Mouse (Mus musculus): ENCODE results near the gene Eif5b.
"Not testable (repeated sequence)": the region's sequence is repeated elsewhere in the genome, so short reads cannot be mapped to it uniquely, and the experiment has no call there.

Eif5b gene

DNA sequence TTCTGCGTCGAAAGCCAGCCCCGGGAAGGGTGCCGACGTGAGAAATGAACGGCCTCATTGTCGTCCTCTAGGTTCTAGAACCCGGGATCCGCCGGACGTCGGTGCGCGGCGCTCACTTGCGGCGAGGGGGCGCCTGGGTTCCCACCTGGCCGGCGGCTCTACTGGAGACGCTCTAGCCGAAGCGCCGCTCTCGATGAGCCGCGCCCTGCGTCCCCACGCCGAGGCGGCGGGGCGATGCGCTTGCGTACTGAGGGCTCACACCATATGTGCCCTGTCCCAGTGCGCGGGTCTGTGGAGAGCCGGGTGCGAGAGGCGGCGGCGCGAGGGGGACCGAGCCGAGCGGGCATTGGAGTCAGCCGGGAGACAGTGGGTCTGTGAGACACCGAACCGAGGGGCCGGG, at the start of gene Eif5b, which contains the start of gene Txndc9:
Gene Eif5b (plus strand): TSS at position 144 of the 400 bp plus-strand sequence.
Gene Txndc9 (minus strand): TSS at position 27 of the 400 bp plus-strand sequence.
- DNase-seq (ENCODE audit: extremely low spot score), result peak; percentile 93

DNA sequence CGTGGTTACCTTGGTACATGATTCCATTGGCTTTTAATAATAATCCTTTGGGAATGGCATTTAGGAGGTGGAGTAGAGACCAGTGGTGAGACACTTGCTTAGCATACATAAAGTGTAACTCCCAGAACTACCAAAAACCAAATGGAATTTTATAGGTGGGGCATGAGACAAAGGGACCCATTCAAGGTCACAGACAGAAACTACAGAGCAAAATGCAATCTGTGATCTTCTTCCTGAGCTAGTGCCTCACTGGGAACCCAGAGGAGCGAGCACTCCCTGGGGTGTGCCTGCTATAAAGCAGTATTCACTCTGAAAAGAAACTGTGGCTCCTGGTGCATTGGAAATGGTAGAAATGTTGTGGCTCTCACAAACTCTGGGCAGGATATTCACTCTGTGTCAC, 48.9 kb upstream of the Eif5b start:
- DNase-seq (ENCODE audit: extremely low spot score), result no peak

DNA sequence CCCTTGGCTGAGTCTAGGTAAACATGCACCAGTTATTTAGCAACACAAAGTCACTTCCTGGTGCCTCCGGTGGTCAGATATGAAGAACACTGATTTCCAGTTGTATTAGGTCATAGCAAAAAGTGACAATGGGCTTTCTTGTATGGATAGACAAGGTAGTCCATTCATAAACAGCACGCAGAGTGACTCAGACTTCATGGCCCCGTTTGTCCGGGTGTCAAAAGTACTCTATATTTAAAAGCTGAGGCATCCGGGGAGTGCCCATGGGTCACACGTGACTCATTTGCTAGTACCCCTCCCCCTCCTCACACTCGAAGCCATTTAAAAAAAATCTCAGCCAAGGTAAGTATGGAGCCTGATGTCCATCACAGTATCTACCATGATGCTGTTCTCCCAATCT, 43.0 kb upstream of the Eif5b start:
- no peak for DNase-seq (ENCODE audit: extremely low spot score)

DNA sequence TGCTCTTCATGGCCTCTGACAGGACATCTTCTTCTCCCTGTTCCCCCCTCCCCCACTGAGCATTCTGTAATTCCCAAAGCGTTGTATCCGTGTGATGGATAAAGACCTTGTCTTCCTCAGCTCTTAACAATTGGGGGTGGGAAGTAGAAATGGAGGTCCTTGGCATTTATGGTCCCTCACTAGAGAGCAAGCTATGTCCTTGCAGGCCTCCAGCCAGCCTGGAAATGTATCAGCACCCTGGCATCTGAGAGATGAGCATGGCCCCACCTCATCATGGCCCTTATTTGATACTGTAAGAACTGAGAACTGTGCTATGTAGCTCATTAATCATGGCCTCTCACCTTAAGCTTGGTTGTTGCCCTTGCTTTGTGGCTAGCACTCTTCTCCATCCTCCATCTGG, 42.6 kb upstream of the Eif5b start:
- no peak for DNase-seq (ENCODE audit: extremely low spot score)

DNA sequence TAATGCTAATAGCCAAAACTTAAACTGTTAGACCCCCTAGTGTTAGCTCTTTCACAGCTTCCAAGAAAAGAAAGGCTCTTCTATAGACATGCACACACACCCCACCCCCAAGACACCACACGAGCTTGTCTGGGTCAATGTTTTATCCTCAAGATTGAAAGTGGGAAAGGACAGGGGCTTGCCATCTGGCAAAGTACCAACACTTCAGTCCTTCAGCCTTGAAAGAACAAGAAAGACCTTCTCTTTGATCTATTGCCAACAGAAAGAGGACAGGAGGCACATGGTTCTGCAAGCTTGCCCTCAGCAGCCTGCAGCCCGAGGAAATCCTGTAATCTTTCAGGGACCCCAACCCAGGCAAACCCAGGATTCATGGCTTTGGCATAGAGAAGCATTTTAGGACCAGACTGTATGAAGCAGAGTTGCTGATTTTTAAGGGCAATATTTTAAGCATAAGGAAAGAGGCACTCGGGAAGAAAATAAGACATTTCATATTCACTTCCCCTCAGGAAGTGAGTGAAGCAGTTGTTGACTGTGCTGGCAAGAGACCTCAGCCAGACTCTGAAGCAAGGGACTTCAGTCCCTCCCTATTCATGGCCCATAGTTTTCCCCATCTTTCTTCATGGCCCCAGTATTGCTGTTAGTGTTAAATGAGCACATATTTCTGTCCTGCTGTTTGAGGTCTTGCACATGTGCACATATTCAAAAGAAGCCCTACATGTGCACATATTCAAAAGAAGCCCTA, 40.9 kb upstream of the Eif5b start:
- DNase-seq (ENCODE audit: extremely low spot score), result no peak

DNA sequence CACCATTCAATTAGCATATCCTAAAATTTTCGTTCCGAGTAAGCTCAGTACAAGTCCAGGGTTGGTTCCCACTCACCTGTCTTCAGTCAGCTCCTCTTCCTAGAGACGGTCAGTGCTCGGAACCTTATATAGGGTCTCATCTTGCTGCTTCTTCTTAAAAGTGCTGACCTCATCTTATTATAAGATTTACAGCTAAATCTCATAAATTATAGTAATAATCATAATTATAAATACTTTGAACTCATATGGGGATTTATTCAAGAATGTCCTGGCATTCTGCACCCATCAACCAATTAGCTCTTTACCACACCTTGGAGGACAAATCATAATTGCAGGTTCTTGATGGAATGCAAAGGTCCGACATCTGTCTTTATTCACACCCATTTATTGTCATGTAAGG, 40.2 kb upstream of the Eif5b start, which contains the start of gene Lyg1:
Gene Lyg1 (minus strand): TSS at position 101 of the 400 bp plus-strand sequence.
- DNase-seq (ENCODE audit: extremely low spot score), result no peak

DNA sequence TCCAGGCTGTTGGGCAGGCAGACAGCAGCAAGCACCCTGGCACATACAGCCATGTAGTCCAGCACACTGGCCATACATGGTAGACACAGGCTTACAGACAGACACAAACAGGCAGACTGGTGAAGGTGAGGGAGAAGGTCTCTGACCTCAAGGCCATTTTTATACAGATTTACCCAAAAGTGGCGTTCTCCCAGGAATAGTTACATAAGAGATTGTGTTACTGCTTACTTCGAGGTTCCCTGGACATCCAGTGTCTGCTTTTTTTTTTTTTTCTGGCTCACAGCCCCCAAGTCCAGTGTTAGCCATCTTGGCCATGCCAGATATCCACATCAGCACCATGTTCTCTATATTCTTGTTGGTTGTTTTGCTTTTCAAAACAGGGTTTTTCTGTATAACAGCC, 39.3 kb upstream of the Eif5b start:
- no peak for DNase-seq (ENCODE audit: extremely low spot score)

DNA sequence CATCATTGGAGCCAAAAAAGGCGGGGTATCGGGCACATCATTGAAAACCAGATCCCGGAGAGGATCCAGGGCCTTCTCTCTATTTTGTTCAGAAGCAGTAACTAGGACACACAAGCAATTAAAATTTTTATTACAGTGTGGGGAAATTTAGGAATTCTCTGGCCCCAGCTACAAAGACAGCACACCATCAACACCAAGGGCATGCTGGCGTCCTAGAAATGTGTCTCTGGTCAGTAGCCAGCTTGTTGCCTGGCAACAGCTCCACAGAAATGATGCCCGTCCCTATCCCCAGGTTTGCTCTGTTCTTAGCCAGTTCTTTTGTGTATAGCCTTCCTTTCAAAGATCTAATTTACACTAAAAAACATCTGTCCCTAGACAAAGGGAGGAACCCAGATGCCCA, 38.3 kb upstream of the Eif5b start:
- no peak for DNase-seq (ENCODE audit: extremely low spot score)

DNA sequence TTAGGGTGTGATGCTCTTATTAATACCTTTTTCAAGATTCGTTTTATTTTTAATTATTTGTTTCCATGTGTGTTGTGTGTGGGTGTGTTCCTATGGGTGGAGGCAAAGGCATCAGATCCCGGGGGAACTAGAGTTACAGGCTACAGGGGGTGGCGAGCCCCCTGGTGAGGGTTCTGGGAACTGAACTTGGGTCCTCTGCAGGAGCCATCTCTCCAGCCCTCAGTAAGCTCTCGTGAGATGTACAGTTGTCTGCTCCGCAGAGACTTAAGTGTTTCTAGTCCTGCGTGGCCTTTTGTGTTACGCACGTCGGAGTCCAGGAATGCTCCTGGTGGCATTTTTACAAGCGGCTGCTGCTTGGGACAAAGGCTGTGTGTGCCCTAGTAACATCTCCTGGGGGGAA, 32.2 kb upstream of the Eif5b start:
- no peak for DNase-seq (ENCODE audit: extremely low spot score)

DNA sequence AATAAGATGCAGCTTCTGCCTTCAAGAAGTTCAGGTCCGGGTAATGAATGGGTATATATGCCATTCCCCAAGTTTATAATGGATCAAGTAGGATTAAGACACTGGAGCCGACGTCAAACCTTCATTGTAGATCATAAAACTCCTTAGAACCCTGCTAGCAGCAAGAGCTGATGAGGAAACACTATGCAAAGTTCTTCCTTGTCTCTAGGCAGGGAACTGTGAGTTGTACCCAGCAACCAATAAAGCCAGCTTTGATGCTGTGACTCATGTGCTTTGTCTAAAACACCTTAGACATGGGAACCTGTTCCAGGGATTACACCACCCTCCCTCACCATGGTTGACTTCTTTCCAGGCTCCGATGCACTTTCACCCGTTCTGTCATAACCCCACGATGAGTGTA, 29.1 kb upstream of the Eif5b start:
- DNase-seq (ENCODE audit: extremely low spot score), result no peak

DNA sequence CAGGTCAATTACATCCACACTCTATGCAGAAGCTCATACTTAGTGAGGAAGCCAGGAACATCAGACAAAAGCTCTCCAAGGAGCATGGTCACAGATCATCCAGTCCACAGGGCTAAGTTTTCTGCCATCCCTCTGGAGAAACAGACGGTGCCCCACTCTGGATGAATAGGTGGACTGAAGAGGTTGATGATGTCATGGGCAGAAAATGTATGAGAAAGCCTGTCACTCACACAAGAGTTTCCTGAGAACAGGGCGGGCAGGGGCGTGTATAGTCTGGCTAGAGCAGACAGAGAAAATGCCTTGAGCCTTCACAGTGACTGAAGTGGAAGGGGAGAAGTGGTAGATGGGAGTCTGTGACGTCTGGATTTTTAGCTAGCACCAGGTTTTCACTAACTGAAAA, 26.3 kb upstream of the Eif5b start:
- no peak for DNase-seq (ENCODE audit: extremely low spot score)

DNA sequence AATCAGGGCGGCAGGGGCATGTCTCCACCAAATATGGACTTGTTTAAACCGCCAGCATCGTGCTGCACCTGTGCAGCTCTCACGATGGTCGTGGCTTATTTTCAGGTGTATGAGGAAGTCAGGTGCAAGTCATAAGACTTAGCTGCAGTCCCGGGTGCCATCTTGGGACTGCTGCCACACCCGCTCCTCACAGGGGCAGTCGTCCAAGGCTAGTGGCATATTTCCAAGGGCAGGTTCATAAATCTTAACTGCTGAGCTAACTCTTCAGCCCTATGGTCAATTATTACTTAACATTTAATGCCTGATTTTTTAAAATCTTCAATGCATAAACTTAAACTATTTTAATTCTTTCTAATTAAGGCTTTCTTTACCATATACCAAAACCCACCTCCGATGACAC, 21.1 kb upstream of the Eif5b start:
- not testable (repeated sequence) for DNase-seq (ENCODE audit: extremely low spot score)

DNA sequence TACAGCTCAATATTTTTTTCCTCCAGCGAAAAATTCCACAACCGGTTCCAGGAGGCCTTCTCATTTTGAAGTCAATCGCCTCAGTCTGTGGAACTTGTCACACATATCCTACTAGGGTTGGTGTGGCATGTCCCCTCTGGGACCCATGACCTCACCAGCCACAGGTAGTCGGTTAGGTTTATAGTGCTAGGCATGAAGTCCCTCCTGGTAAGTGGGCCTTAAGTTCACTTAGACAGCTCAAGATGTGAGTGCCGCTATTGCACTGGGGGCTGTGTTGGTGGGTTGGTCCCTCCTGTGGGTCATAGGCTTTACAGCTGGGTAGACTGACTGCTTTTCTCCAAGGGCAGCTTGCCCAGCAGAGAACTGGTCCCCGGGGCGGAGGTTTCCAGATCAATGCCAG, 20.5 kb upstream of the Eif5b start:
- no peak for DNase-seq (ENCODE audit: extremely low spot score)

DNA sequence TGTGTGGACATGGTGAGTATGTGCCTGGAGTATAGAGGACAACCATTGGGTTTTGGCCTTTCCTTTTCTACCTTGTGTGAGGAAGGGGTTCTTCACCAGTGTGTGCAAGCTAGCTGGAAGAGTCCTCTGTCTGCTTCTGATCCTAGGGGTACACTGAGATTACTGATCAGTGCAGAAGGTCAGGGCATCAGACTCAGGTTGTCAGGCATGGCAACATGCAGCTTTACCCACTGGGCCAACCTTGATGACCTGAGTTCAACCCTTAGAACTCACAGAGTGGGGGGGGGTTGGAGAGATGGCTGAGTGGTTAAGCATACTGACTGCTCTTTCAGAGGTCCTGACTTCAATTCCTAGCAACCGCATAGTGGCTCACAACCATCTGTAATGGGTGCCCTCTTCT, 13.5 kb upstream of the Eif5b start:
- DNase-seq (ENCODE audit: extremely low spot score), result no peak

DNA sequence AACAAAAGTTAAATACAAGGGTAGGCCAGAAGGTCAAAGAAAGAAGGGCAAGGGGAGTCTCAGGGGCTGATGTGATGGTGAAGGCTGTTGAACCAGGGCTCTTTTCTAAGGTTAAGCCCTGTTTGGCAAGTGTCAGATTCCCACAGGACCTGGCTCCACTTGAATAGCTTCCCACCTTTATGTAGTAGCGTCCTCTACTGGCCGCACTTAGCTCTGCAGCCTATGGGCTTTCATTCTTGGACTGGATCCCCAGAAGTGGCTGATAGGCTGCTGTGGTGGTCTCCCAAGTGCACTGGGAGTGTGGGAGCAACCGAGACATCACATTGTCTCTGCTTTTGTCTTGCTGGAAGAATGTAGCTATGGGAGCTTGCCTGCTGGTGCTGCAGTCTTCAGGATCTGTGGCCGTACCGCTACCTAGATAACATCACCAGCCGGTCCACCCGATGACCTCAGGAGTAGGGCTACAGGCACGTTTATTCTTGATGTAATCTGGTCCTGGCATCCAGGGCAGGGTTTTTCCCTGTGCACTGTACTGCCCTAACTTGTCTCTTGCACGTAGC, 12.0 kb upstream of the Eif5b start:
- no peak for DNase-seq (ENCODE audit: extremely low spot score)

DNA sequence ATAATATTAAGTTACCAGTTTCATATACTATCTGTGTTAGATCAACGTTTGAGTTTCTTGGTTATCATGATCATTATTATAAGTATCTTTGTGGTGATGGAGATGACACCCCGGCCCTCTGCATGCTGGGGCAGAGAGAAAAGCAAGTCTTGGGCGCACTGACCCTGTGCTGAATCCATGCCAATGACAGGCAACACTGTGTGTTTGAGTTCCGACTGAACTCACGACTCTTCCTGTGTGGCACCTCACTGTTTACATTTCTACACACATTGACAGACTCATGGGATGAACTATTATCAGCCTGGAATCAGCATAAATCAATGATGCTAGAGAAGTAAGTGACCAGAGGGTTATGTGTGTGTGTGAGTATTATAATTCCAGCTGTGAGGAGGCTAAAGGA, 10.0 kb upstream of the Eif5b start:
- no peak for DNase-seq (ENCODE audit: extremely low spot score)

DNA sequence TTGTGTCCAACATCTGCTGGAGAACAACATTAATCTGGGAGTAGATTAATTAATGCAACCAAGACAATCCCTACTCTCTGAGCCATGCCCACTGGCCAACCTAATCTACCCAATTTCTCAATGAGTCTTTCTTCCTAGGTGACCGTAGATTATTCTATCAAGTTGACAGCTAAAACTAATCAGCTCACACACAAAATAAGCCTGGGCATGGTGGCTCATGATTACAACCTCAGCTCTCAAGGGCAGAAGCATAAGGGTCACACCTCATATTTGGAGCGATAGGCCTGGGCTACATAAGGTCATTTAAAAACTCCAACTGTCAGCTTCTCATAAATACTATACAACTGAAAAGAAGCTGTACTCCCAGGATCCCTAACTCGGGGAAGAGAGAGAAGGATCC, 1.6 kb upstream of the Eif5b start:
- no peak for DNase-seq (ENCODE audit: extremely low spot score)

DNA sequence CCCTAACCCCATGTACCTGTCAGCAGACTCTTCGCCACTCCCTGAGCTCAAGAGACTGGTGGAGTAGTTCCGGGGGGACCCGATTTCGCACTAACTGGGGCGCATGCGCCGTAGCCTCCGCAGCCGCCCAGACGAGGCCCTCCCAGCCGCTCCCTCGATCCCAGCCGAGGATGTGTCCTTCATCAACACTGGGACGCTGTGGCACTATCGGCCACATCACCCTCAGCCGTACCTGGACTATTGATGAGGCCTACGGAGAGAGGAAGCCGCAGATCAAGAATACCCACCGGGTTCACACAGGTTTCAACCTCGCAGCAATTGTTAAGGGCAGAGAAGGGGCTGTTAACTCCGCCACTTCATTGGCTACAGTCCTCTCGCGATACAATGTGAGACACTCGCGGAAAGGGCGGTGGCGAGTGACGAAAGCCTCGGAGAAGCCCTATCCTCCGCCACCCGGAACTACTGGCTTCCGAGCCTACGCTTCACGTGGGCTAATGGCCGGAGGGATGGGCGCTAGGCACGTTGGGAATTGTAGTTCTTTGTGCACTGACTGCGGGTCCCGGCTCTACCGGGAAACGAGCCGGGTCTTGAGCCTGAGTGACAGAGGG, 829 bp upstream of the Eif5b start:
- DNase-seq (ENCODE audit: extremely low spot score), result peak; percentile 98

DNA sequence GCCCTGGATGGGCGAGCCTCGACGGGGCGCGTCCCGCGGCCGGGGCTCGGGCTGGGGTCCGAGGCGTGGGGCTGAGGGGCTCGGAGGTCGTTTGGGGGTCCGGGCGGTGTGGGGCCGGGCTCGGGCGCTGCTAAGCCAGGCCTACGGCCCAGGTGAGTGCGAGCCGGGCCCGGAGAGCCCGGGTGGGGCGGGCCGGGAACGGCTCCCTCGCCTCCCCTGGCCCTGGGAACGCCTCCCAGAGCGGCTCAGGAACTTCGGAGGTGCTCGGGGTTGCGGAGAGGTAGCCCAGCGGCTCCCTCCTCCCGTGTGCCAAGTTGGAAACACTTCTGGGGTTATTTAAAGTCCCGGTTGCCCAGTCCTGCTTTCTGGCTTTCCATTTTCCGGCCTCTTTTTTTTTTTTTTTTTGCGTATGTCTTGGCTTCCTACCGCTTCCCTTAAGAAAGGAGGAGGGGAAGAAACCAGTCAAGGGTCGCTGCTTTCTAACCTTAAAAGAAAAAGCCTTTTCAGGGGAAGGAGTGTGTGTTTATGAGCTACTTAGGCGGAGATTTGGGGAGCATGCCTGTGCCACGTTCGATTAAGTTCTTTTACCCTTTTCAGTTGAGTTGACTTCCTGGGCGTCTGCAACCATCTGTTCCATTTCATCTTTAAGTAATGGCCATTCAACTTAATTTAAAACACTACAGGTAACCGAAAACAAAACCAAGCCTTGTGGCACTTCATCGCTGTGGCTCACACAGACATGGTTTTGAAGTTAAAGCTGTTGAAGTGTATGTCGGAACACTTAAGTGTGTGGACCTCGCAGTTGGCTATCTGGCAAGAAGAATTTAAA, 775 bp downstream of the Eif5b start:
- DNase-seq (ENCODE audit: extremely low spot score), result no peak

DNA sequence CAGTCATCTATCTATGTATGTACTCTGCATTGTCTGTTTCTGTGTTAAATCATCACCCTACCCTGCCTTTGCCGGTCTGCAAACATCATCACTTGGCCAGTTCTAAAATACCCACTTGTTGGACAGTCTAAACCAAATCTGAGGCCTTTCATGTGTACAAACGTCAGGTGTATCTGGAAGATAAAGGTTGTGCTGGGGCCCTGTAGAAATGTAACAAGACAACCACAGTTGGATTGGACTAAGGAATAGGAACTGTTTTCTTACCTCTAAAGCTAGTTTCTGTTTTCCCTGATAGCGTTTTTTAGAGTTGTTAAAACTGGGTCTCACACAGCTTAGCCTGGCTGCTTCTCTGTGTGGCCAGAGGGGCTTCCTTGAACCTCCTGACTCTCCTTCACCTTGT, 1.7 kb downstream of the Eif5b start:
- no peak for DNase-seq (ENCODE audit: extremely low spot score)

DNA sequence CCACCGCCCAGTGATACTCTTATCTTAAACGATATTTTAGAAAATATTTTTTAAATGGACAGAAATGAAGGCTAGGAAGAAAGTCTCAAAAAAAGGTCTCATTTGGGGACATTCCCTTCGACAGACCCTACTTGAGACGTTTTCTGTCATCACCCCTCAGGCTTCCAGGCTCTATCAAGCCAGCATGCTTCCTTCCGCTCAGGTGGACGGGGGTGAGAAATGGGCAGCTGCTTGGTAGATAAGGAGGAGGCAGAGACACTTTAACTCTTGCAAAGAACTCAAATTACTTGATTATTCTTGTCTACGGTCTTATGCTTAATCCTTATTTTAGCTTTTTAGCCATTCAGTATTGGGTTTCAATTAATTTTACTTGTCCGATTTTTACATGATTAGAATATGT, 3.0 kb downstream of the Eif5b start:
- no peak for DNase-seq (ENCODE audit: extremely low spot score)

DNA sequence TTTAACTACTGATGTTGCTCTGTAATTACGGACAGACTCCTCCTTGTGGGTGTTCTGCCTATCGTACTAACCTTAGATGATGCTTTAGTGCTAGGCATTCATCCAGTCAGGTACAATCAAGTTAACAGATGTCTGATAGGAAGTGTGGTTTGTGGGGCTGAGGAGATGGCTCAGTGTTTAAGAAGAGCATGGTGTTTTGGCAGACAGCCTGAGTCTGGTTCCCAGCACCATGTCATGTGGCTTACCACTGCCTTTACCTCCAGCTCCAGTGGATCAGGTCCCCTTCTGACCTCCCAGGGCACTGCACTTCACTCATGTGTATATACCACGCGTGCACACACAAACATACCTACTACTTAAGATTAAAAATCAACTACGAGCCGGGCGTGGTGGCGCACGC, 4.1 kb downstream of the Eif5b start:
- DNase-seq (ENCODE audit: extremely low spot score), result no peak
